ENCODE assay signal across 22 mouse cellular contexts in the genomic region with DNA sequence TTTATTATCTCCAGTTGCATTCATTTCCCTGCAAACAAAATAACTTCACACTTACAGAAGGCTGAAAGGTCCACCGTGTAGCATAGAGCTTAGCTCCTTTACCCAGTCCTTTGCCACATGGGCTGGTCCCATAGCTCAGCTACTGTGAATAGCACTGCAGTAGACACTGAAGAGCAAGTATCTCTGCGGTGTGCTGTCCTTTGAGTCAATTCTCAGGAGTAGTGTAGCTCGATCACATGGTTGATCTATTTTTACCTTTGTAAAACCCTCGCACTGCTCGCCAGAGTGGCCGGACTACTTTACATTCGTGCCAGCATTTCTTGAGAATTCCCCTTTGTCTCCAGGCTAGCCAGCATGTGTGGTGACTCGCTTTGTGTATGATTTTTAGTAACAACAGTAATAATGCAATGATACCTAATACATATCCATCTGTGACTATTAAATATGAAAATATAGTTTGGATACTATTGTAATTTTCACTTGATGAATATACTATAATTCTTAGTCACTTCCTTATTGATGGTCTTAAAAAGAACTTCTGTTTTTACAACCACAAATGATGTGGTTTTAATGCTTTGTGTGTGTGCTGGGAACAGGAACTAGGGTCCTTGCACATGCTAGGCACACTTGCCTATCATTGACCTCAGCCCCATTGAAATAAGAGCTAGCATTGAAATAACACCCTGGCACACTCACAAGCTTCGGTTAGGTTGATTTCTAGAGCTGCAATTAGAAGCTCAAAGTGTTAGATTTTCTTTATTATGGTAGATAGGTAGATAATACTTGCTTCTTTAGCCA.
A peak's percentile ranks its signal among the peaks of the same experiment; 100 is the strongest.
DNase-seq lines count a peak whose midpoint lies in the region; ATAC-seq and TF ChIP-seq lines count a peak whose summit lies in the region.
"Had no signal": no experiment of that assay in that cellular context is flagged by ENCODE, and none has a peak within 500 bp of the region (broad histone marks: within the 10 kb centered on the region; RNA-seq: fewer than 3 reads in every experiment).

No protein-coding gene starts in this region.

- DNase-seq in heart, adult 8-10 months (ENCODE audit: low spot score), result peak; percentile 11
- DNase-seq in heart, postnatal 25 days (ENCODE audit: low spot score), result no peak
- DNase-seq in heart, postnatal 0 days (ENCODE audit: low spot score), result peak; percentile 30
- no peak for DNase-seq in heart, adult 11 months
- peak; percentile 46 for DNase-seq in A20 (ENCODE audit: low read depth, low spot score)
- DNase-seq in brain, embryonic 14.5 days (ENCODE audit: low read depth), result peak; percentile 12
- DNase-seq: adrenal gland, adult 2 months; adrenal gland, postnatal 25 days; cerebellum, adult 11 months; cerebellum, adult 8-10 months; cerebellum, postnatal 14 days; embryo, embryonic 11 days; gastrocnemius, postnatal 36 days; kidney, adult 11 months had no signal

- no peaks in the 10 kb centered on the region for H3K9me3 ChIP-seq in heart, postnatal 0 days (replicated peaks; ENCODE audit: control insufficient read depth, low read length)
- no peaks in the 10 kb centered on the region for H3K9me3 ChIP-seq in forebrain, embryonic 12.5 days
- H3K9me3 ChIP-seq: embryonic facial prominence, embryonic 15.5 days; forebrain, embryonic 10.5 days; forebrain, embryonic 15.5 days; hindbrain, embryonic 13.5 days had no signal

- H3K27ac ChIP-seq in heart, postnatal 0 days (ENCODE audit: low read depth), result no peak overlapping the region
- no peak overlapping the region for H3K27ac ChIP-seq in forebrain, embryonic 12.5 days
- H3K27ac ChIP-seq: embryonic facial prominence, embryonic 15.5 days; forebrain, embryonic 10.5 days; forebrain, embryonic 15.5 days; heart, adult 2 months; hindbrain, embryonic 13.5 days; hindbrain, postnatal 0 days had no signal

- H3K27me3 ChIP-seq in heart, postnatal 0 days (ENCODE audit: control insufficient read depth, insufficient read depth, low read length), result no peaks in the 10 kb centered on the region
- no peaks in the 10 kb centered on the region for H3K27me3 ChIP-seq in forebrain, embryonic 12.5 days
- H3K27me3 ChIP-seq: embryonic facial prominence, embryonic 15.5 days; forebrain, embryonic 15.5 days; hindbrain, embryonic 13.5 days had no signal

- H3K4me3 ChIP-seq in heart, postnatal 0 days (ENCODE audit: low read depth, low read length), result no peak overlapping the region
- no peak overlapping the region for H3K4me3 ChIP-seq in forebrain, embryonic 12.5 days (replicated peaks)
- H3K4me3 ChIP-seq: embryonic facial prominence, embryonic 15.5 days; erythroblast, embryonic 14.5 days; forebrain, embryonic 10.5 days; forebrain, embryonic 15.5 days; heart, adult 2 months; hindbrain, embryonic 13.5 days had no signal

- 0 out of 2 replicates have a peak, but pooled peaks cover 7% of the 10 kb centered on the region for H3K4me1 ChIP-seq in heart, postnatal 0 days (ENCODE audit: control insufficient read depth, insufficient read depth)
- no peaks in the 10 kb centered on the region for H3K4me1 ChIP-seq in forebrain, embryonic 12.5 days
- H3K4me1 ChIP-seq: embryonic facial prominence, embryonic 15.5 days; forebrain, embryonic 10.5 days; forebrain, embryonic 15.5 days; hindbrain, embryonic 13.5 days had no signal

- no peak for TF ChIP-seq EP300 in heart, postnatal 0 days (IDR thresholded peaks at IDR 0.05; ENCODE audit: low read depth)

- no peak overlapping the region; the same call in 1 of the 2 replicates for H3K4me2 ChIP-seq in heart, postnatal 0 days (ENCODE audit: low read depth, low read length)
- H3K4me2 ChIP-seq in forebrain, embryonic 12.5 days, result no peak overlapping the region
- H3K4me2 ChIP-seq: embryonic facial prominence, embryonic 15.5 days; forebrain, embryonic 15.5 days; hindbrain, embryonic 13.5 days had no signal

- H3K36me3 ChIP-seq in heart, postnatal 0 days (replicated peaks; ENCODE audit: control insufficient read depth, insufficient read depth, low read length), result no peaks in the 10 kb centered on the region
- H3K36me3 ChIP-seq in forebrain, embryonic 12.5 days (replicated peaks), result no peaks in the 10 kb centered on the region
- H3K36me3 ChIP-seq: embryonic facial prominence, embryonic 15.5 days; forebrain, embryonic 10.5 days; forebrain, embryonic 15.5 days; hindbrain, embryonic 13.5 days had no signal

- intact Hi-C loops in heart, postnatal 25 days (cut with DNase I), result no loop called here

- no peak overlapping the region for H3K9ac ChIP-seq in heart, postnatal 0 days (replicated peaks; ENCODE audit: low read depth, low read length)
- H3K9ac ChIP-seq in forebrain, embryonic 12.5 days, result no peak overlapping the region
- H3K9ac ChIP-seq: embryonic facial prominence, embryonic 15.5 days; forebrain, embryonic 15.5 days; hindbrain, embryonic 13.5 days had no signal

- ATAC-seq in heart, postnatal 0 days (ENCODE audit: insufficient read depth, low read depth), result 0 out of 2 replicates have a peak, but pooled peaks have one; percentile 36
- ATAC-seq in forebrain, embryonic 12.5 days (ENCODE audit: low FRiP score), result no peak
- ATAC-seq: forebrain, embryonic 15.5 days; hindbrain, postnatal 0 days had no signal

- TF ChIP-seq CTCF in heart, postnatal 0 days (IDR thresholded peaks at IDR 0.05; ENCODE audit: low read depth), result no peak
- TF ChIP-seq CTCF in brain, embryonic 14.5 days (IDR thresholded peaks at IDR 0.05; ENCODE audit: borderline replicate concordance, extremely low read depth, insufficient read depth, insufficient read length), result no peak

- 33% methylated on average over 9 of the region's 9 CpGs for WGBS in heart, postnatal 0 days
- 79% methylated on average over 9 of the region's 9 CpGs for WGBS in forebrain, embryonic 12.5 days

- TF ChIP-seq POLR2A in brain, embryonic 14.5 days (IDR thresholded peaks at IDR 0.05; ENCODE audit: borderline replicate concordance, extremely low read depth, insufficient read depth, insufficient read length, poor library complexity, severe bottlenecking), result no peak

Comparison
In these comparisons a context has a peak if more than half of its experiments do, and no peak if none do; other contexts are left out.
1. DNase-seq: peak in heart, adult 8-10 months (single experiment), heart, postnatal 0 days (single experiment), A20 (single experiment) and brain, embryonic 14.5 days (single experiment); none in heart, postnatal 25 days (single experiment) and heart, adult 11 months (single experiment).